Mouse (Mus musculus): ENCODE measurements around the gene Lonrf2. TPM values are rescaled to one million over a fixed set of nuclear protein-coding genes. Genes with fewer than 3 reads are reported as not detected.

Gene Lonrf2
- total RNA-seq, 2 experiments from 2014 or later = 0.21 TPM; not detected in 1

DNA sequence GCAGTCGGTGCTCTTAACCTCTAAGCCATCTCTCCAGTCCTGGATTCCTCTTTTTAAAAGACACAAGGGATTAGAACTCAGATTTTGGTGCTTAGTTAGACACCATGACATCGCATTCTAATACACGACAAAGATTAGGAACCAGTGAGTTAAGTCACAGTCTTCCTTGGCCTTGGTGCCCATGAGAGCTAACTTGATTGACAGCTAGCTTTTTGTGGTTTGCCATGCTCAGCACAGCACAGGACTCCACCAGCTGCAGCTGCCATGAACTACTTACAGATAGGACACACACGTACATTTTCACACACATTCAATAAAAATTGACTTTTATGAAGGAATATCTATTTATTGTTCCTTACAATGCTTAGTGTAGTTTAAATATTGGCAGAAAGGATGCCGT, 60.8 kb downstream of the Lonrf2 start:
- ATAC-seq (replicated peaks; ENCODE audit: poor library complexity) = peak; percentile 54

DNA sequence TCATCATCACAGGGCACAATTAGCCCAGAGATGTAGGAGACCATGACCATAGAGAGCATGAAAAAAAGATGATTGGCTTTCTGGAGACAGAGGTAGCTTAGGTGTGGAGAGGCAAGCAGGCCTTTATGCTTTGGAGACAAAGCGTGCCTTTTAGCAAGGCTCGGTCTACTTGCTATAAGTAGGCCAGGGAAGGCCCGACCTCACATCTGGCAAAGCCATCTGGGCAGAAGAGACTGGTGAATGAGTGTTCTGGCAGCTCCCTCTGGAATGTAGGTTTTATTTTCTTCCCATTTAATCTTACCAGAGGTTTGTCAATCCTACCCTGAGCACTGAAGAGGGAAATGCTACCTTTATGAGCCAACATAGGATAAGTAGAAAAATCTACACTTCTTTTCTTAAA, 65.8 kb downstream of the Lonrf2 start:
- ATAC-seq (replicated peaks; ENCODE audit: poor library complexity) = no peak

DNA sequence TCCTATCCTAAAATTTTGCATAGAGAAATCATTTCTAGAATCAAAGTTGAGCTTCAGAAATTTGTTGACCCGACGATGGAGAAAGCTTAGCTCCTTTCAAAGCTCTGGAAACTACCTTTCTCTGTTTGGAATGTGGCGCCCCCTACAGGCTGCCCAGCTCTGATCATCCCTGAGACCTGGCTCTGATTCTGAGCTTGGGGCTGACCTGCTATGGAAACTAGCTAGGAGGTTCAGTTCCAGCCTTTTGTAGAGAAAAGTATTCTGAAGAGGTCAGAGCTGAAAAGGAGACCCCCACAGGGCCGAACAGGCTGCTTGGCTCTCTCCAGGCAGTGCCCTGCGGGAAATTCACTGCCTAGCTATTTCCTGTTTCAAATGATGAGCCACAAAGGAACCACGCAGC, 66.6 kb downstream of the Lonrf2 start:
- peak; percentile 40; the same call in 1 of the 2 replicates for ATAC-seq (replicated peaks; ENCODE audit: poor library complexity)

DNA sequence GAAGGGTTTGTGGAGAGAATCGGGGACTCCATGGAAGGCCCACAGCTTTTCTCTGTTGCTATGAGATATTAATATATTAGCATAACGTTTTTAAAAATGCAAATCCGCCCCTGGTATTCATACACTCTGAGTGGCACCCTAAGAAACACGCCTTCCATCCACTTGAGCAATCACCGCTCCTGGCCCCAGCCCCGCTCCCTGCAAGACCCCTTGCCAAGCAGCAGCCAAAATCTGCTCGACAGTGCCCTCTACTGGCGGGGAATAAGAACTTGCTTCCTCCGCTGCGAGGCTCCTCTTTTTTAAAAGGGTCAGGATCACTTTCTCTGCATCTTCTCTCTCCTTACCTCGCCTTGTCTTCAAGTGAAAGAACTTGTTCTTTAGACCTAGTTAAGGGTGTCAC, 68.7 kb downstream of the Lonrf2 start:
- peak; percentile 71 for ATAC-seq (replicated peaks; ENCODE audit: poor library complexity)

DNA sequence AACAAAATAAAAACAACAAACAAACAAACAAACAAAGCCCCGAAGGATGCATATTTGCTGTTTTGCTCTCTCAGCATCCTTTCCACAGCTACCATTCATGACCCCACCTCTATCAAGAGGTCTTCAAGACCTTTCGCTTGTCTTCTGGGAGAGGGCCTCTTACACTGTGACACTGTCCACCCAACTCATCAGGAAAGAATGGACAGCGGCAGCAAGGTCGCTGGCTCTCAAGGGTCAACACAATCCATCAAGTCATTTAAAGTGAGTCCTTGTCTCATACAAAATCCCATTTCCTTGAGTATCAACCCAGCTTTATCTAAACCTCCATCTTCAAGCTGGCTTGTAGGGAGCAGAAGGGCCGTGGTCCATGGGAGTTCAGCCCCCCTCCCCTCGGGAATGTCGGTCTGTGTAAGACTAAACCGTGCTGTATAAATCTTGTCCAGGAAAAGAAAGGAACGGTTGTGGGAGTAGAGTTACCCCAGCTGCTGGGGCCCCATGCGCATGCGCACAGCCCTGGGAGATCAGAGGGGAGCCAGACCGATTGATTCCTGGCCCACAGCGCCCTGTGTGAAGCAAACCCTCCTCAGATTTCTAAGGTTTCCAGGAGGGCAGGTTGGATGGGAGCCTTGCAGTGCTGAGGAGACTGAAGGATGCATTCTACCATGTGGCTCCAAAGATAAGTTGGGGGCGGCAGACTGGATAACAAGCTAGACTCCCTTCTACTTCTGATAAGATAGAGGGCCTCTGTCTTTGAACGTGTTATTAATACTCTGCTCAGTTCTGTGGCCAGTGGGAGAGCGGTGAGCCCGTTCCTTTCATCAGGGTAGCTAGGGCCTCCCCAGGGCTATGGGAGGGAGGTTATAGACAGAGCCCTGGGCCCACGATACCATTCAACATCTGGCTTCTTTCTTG, 69.6 kb downstream of the Lonrf2 start:
- ATAC-seq (replicated peaks; ENCODE audit: poor library complexity) = peak; percentile 88

DNA sequence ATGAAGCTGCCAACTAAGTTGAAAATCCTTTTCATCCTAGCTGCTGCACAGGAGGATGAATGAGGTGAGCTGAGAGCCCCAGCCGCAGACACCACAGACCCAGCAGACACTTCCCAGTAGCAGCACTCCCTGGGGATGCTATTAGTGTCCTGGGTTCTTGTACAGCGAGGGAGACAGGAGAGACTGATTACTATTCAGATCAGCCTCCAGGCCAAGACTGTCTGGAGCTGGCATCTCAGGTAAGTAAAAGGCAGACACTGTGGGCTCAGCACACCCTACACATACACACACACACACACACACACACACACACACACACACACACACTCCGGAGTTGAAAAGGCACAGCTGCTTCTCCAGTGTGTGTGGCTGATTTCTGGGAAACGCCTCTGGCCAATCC, 70.3 kb downstream of the Lonrf2 start:
- ATAC-seq (replicated peaks; ENCODE audit: poor library complexity) = no peak

DNA sequence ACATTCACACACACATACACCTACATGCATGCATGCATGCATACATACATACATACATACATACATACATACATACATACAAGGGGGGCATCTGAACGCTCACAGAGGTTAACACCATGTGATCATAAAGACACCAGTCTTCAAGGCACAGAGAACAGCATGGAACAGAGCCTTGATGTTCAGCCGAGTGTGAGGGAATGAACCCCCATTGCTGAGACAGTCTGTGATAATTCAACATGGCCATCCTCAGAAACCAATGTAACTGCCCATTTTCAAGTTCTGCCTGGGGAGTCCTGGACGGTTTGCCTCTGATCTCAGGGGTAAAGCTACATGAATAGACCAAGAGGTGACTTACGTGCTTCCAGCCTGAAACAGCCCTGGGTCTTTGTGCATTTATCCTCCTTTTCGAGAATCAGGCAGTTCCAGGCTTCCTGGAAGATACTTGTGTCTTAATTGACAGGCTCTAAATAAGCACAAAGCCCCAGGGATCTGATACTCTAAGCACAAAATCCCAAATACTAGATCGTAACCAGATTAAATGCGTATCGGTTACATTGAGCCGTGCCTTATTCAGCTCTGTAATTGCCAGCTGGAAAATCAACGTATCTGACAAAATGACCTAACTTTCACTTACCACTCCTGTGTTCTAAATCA, 72.4 kb downstream of the Lonrf2 start:
- no peak for ATAC-seq (replicated peaks; ENCODE audit: poor library complexity)

DNA sequence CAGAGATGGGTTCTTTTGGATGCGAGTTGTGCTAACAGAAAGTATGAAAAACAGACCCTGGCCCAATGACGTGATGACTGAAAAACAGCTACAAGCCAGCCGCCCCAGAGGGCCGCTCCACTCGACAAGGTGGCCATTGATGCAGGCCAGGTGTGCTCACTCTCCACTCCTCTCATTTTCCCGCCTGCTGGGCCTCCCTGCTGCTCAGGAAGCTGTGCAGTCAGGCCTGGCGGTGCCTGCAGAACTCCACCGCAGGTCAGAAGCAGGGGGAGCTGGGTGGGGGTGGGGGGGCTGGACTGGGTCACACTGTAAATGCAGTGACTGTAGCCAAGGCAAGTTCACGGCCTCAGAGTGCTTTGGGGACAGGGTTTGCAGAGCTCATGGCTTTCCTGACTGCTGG, 76.1 kb downstream of the Lonrf2 start:
- ATAC-seq (replicated peaks; ENCODE audit: poor library complexity) = no peak

DNA sequence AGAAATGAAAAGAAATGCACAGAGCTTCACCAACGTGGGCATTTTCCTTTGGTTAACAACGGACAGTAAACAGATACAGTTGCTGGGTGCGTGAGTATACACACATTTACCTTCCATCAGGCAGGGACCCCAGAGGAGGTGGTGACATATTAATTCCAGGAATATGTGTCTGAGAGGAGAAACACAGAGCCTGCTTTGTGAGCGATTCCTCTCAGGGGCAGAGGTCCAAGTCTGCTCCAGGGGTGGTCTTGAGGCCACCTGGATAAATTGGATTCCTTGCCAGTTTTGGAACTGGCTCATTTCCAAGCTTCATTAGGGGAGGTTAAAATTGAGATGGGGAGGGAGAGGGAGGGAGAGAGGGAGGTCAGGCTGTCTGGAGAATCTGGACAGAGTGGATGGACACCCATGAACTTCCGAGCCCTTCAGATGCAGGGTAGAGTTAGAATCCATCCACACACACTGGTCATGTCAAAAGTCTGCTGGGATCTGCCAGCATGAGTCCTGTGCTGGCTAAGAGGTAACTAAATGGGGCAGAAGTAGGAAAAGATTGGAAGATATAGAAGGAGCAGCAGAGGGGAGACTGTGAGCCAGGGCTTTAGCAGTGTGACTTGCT, 78.6 kb downstream of the Lonrf2 start:
- ATAC-seq (replicated peaks; ENCODE audit: poor library complexity) = no peak

DNA sequence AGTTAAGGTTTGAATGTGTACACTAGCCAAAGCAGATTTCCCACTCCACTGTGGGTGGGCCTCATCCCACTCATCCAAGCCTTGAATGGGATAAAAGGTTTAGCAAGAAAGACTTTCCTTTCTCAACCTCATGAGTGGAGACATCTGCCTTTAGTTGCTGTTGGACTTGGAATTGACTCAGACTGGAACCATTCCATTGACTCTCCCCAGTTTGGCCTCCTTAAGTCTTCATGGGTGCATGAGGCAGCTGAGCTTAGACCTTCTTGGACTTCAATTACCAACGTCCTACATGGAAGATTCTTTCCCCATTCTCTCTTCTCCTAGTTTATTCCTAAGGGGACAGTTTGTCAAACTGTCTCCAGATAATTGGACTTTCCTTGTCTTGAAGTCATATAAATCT, 92.6 kb downstream of the Lonrf2 start:
- no peak for ATAC-seq (replicated peaks; ENCODE audit: poor library complexity)

Other genes starting within 250 kb of the Lonrf2 start
- gene Aff3, start 171.8 kb downstream of the Lonrf2 start, total RNA-seq (2015) = 18.2 and 26.9 TPM in 2 replicates
- 11.8 and 34.6 TPM in 2 replicates for gene Aff3, start 171.8 kb downstream of the Lonrf2 start, total RNA-seq (2017)
- gene Chst10, start 61.5 kb upstream of the Lonrf2 start, total RNA-seq (2015) = 0.32 and 1.7 TPM in 2 replicates
- gene Chst10, start 61.5 kb upstream of the Lonrf2 start, total RNA-seq (2017) = 0.25 and 0.57 TPM in 2 replicates
- gene Nms, start 102.4 kb upstream of the Lonrf2 start, total RNA-seq (2015) = not detected in 2 replicates
- not detected in 2 replicates for gene Nms, start 102.4 kb upstream of the Lonrf2 start, total RNA-seq (2017)
- gene Pdcl3, start 148.9 kb upstream of the Lonrf2 start, total RNA-seq (2015) = 67.0 and 76.1 TPM in 2 replicates
- 56.1 and 63.5 TPM in 2 replicates for gene Pdcl3, start 148.9 kb upstream of the Lonrf2 start, total RNA-seq (2017)

Data from megakaryocyte progenitor cell, adult 5-6 weeks (primary cell).